Mouse (Mus musculus): ENCODE data around the gene Mup16.
A peak's percentile ranks its signal among the peaks of the same experiment; 100 is the strongest.
"Not testable (repeated sequence)": the region's sequence is repeated elsewhere in the genome, so short reads cannot be mapped to it uniquely, and the experiment has no call there.

Gene Mup16

DNA sequence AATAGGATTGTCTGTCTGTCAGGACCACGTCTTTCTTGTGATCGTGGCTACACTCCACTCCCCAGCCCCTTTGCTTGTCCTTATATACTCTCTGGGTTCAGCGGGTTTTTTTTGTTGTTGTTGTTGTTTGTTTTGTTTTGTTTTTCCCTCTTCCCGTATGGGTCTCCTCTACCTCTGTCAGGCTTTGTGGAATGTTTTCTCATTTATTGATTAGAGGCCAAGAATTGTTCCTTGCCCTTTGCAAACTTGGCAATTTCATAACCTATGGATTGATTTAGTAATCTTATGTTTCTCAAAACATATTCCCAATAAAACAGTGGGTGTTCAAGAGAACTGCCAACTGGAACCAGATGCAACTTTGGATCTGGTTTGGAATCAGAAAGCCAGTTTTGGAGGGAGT is at the start of gene Mup16:
Gene Mup16 (minus strand): TSS at position 101 of the 400 bp plus-strand sequence.
- DNase-seq (ENCODE audit: inconsistent age in 2 of 2, low spot score in 1 of 2), result not testable (repeated sequence)

GRCm38 (mm10) chr4:61555887-61556286 is 36.6 kb upstream of the Mup16 start:
- peak; percentile 9 to 67 for DNase-seq (ENCODE audit: inconsistent age in 2 of 2, low spot score in 1 of 2)
